Mouse (Mus musculus) hindbrain, postnatal 0 days (tissue): Measurements from ENCODE around the gene Rab3ip. TPM values are rescaled to one million over a fixed set of nuclear protein-coding genes. Genes with fewer than 3 reads are reported as not detected.

Experiments used
- ATAC-seq: fragments of 200-750 bp; cut with Nextera tagmentation; 2 replicates; pipeline ENCODE4 v1.8.0; 2017; ENCODE audit warnings: mild to moderate bottlenecking, moderate TSS enrichment, moderate library complexity
- DNase-seq: peaks from one replicate; pipeline ENCODE4 v3.0.0-alpha.2; 2015; ENCODE audit warnings: low spot score
- H3K27ac ChIP-seq: fragments of 300-500 bp; sonication (generic); 2 replicates; pipeline ENCODE4 v1.5.1; 2014; ENCODE audit warnings: mild to moderate bottlenecking
- H3K27me3 ChIP-seq: fragments of 300-500 bp; sonication (generic); 2 replicates; pipeline ENCODE4 v1.6.1; 2014; ENCODE audit warnings: low read length, mixed read lengths; ENCODE audit not compliant: insufficient read depth
- H3K36me3 ChIP-seq: fragments of 300-500 bp; sonication (generic); 2 replicates; pipeline ENCODE4 v1.6.1; 2014; ENCODE audit warnings: low read length, mixed read lengths; ENCODE audit not compliant: insufficient read depth
- H3K4me1 ChIP-seq: fragments of 300-500 bp; sonication (generic); 2 replicates; pipeline ENCODE4 v1.6.1; 2014; ENCODE audit warnings: antibody characterized with exemption, low read length, mixed read lengths; ENCODE audit not compliant: insufficient read depth
- H3K4me2 ChIP-seq: fragments of 300-500 bp; sonication (generic); 2 replicates; pipeline ENCODE4 v1.6.1; 2014; ENCODE audit warnings: low read depth, mild to moderate bottlenecking, low read length, moderate library complexity, mixed read lengths
- H3K4me3 ChIP-seq: fragments of 300-500 bp; sonication (generic); 2 replicates; pipeline ENCODE4 v1.5.1; 2014; ENCODE audit warnings: low read length
- H3K9ac ChIP-seq: fragments of 300-500 bp; sonication (generic); replicated peaks from 2 replicates; pipeline ENCODE4 v1.6.1; 2014; ENCODE audit warnings: mild to moderate bottlenecking, low read length, moderate library complexity, mixed read lengths
- H3K9me3 ChIP-seq: fragments of 300-500 bp; sonication (generic); 2 replicates; pipeline ENCODE4 v1.6.1; 2016; ENCODE audit warnings: low read length, mixed read lengths
- CTCF ChIP-seq: IDR thresholded peaks from 2 replicates; pipeline ENCODE4 v1.5.1; 2016; ENCODE audit warnings: antibody characterized with exemption, control low read depth, low read depth
- WGBS: fragments of 180-500 bp; shearing (Covaris S2); extraction: QIAGEN DNeasy Blood & Tissue Kit; methylation state at CpG from one replicate; pipeline ENCODE4 v1.1.7; 2014; 5-methylcytosine and 5-hydroxymethylcytosine counted together
- polyA plus RNA-seq: library from polyadenylated mRNA; unstranded; fragments of >200 nt; fragmentation: Nextera tagmentation; extraction: Ambion mirVana; gene quantifications from 2 replicates; pipeline ENCODE4 v1.2.1, GENCODE M21; 2015
- total RNA-seq: library from RNA; depleted of rRNA; stranded (reverse); fragments of >200 nt; gene quantifications from 2 replicates; pipeline ENCODE4 v1.2.3, GENCODE M21; 2014

Gene Rab3ip
- total and polyA plus RNA-seq, 2 experiments from 2014 or later: 38.7 to 134 TPM

- no peak overlapping the region for H3K9ac ChIP-seq
These were observed 26.7 kb downstream of the Rab3ip start for GRCm38 (mm10) chr10:116923651-116924495.

GRCm38 (mm10) chr10:116922161-116922560, 28.4 kb downstream of the Rab3ip start:
- TF ChIP-seq CTCF: no peak
- WGBS: 89% methylated on average over 15 of the region's 15 CpGs
- Histone ChIP-seq H3K4me1 (no peaks in the 10 kb centered on the region), H3K4me2 (no peak overlapping the region), H3K36me3 (peaks cover 21% of the 10 kb centered on the region; the same call in 1 of the 2 replicates), H3K27me3 (no peaks in the 10 kb centered on the region), H3K27ac (no peak overlapping the region), H3K9me3 (no peaks in the 10 kb centered on the region), H3K4me3 (no peak overlapping the region), H3K9ac (no peak overlapping the region)
- ATAC-seq (no peak), DNase-seq (no peak)

More at GRCm38 (mm10) chr10:116923651-116924495, 26.7 kb downstream of the Rab3ip start:
- Histone ChIP-seq H3K4me1 (no peaks in the 10 kb centered on the region), H3K36me3 (peaks cover 21% of the 10 kb centered on the region; the same call in 1 of the 2 replicates), H3K9me3 (no peaks in the 10 kb centered on the region), H3K4me3 (no peak overlapping the region), H3K4me2 (no peak overlapping the region), H3K27ac (no peak overlapping the region), H3K27me3 (no peaks in the 10 kb centered on the region)
- no peak for DNase-seq
- WGBS: 92% methylated on average over 19 of the region's 19 CpGs
- no peak for ATAC-seq
- TF ChIP-seq CTCF: peak; percentile 21; the same call in 1 of the 2 replicates

- H3K27ac ChIP-seq: no peak overlapping the region
- H3K9me3 ChIP-seq: no peaks in the 10 kb centered on the region
- no peak overlapping the region for H3K9ac ChIP-seq
- no peak for ATAC-seq
- TF ChIP-seq CTCF: no peak
- no peaks in the 10 kb centered on the region for H3K4me1 ChIP-seq
- WGBS: 92% methylated on average over 15 of the region's 15 CpGs
- no peaks in the 10 kb centered on the region for H3K27me3 ChIP-seq
- DNase-seq: no peak
- no peak overlapping the region for H3K4me2 ChIP-seq
- H3K36me3 ChIP-seq: peaks cover 21% of the 10 kb centered on the region; the same call in 1 of the 2 replicates
- H3K4me3 ChIP-seq: no peak overlapping the region
These were observed 29.2 kb downstream of the Rab3ip start for GRCm38 (mm10) chr10:116921416-116921815.

- Histone ChIP-seq H3K9ac (no peak overlapping the region), H3K4me1 (no peaks in the 10 kb centered on the region), H3K36me3 (peaks cover 23% of the 10 kb centered on the region; the same call in 1 of the 2 replicates), H3K27me3 (no peaks in the 10 kb centered on the region), H3K27ac (no peak overlapping the region), H3K4me3 (no peak overlapping the region), H3K9me3 (no peaks in the 10 kb centered on the region), H3K4me2 (no peak overlapping the region)
- 90% methylated on average over 8 of the region's 8 CpGs for WGBS
- ATAC-seq (no peak), DNase-seq (no peak)
- no peak for TF ChIP-seq CTCF
These were observed 29.9 kb downstream of the Rab3ip start for GRCm38 (mm10) chr10:116920641-116921040.

- H3K4me3 ChIP-seq: no peak overlapping the region
- H3K36me3 ChIP-seq: peaks cover 13% of the 10 kb centered on the region; the same call in 1 of the 2 replicates
- H3K4me2 ChIP-seq: no peak overlapping the region
- TF ChIP-seq CTCF: no peak
- no peak overlapping the region for H3K9ac ChIP-seq
- H3K9me3 ChIP-seq: no peaks in the 10 kb centered on the region
- no peaks in the 10 kb centered on the region for H3K4me1 ChIP-seq
- H3K27ac ChIP-seq: no peak overlapping the region
- WGBS: 85% methylated on average over 25 of the region's 25 CpGs
- no peaks in the 10 kb centered on the region for H3K27me3 ChIP-seq
- no peak for ATAC-seq
- DNase-seq: no peak
These were observed 30.9 kb downstream of the Rab3ip start for GRCm38 (mm10) chr10:116919368-116920317.

GRCm38 (mm10) chr10:116916581-116916980, 34.0 kb downstream of the Rab3ip start:
- H3K27me3 ChIP-seq: no peaks in the 10 kb centered on the region
- no peak overlapping the region for H3K4me3 ChIP-seq
- WGBS: 86% methylated on average over 8 of the region's 8 CpGs
- H3K27ac ChIP-seq: no peak overlapping the region
- no peaks in the 10 kb centered on the region for H3K9me3 ChIP-seq
- TF ChIP-seq CTCF: no peak
- H3K4me1 ChIP-seq: no peaks in the 10 kb centered on the region
- H3K4me2 ChIP-seq: no peak overlapping the region
- peaks cover 7% of the 10 kb centered on the region; the same call in 1 of the 2 replicates for H3K36me3 ChIP-seq
- no peak for ATAC-seq
- no peak overlapping the region for H3K9ac ChIP-seq
- no peak for DNase-seq
